Mouse (Mus musculus): ENCODE measurements around the gene Slc13a1. TPM values are rescaled to one million over a fixed set of nuclear protein-coding genes. Genes with fewer than 3 reads are reported as not detected.

Gene Slc13a1
- total and polyA plus RNA-seq, 3 experiments, result 0.33 TPM; not detected in 2

DNA sequence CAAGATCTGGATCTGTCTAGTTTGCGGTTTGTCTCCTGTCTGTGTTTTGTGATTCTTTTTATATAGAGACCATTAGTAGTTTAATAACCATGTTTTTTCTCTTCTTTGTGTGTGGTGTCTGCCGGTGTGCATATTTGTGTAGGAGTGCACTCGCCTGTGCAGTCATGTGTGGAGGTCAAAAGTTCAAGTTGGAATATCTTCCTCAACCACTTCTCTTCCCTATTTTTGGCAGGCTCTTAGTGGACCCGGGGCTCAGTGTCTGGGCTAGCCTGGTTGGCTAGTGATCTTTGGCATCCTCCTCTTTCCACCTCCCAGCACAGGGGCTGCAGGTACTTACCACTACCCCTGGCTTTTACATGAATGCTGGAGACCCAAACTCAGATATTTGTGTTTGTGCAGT, 13.0 kb downstream of the Slc13a1 start:
- TF ChIP-seq CTCF (IDR thresholded peaks at IDR 0.05; ENCODE audit: low read depth, low read length) (no peak), TAL1 (conservative IDR thresholded peaks at IDR 0.05; ENCODE audit: low read depth, low read length) (no peak), GATA2 (IDR thresholded peaks at IDR 0.05; ENCODE audit: borderline replicate concordance, low read depth, low read length) (no peak), POLR2AphosphoS5 (IDR thresholded peaks at IDR 0.05; ENCODE audit: insufficient replicate concordance, low read depth, low read length) (no peak), GATA1 (IDR thresholded peaks at IDR 0.05; ENCODE audit: borderline replicate concordance, low read length) (no peak)
- ATAC-seq (ENCODE audit: extremely low read depth, insufficient number of reproducible peaks, low FRiP score, poor library complexity, severe bottlenecking), result no peak
- Histone ChIP-seq H3K27me3 (ENCODE audit: insufficient read depth, low read length) (no peaks in the 10 kb centered on the region), H3K9me3 (replicated peaks) (no peaks in the 10 kb centered on the region), H3K36me3 (replicated peaks) (no peaks in the 10 kb centered on the region), H3K4me3 (ENCODE audit: low read depth, low read length) (no peak overlapping the region), H3K4me1 (ENCODE audit: insufficient read depth, low read depth, low read length) (no peaks in the 10 kb centered on the region)
- DNase-seq (ENCODE audit: low spot score), result no peak

DNA sequence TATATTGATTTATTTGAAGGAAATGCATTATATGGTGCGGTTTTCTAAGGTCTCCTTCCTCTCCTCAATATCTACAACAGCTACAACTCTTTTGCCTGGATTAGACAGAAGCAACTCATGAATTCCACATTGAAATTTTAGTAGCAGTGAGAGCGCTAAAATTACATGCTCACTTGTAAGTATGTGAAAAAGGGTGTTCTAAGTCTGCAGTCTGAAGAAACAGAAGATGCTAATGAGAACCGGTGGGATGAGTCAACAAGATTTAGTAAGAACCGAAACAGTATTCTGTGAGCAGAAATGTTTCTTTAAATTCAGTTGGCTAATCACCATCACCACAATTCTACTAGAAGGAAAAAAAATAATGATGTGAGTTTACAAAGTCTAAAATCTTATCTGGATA, 34.9 kb downstream of the Slc13a1 start:
- no peak for ATAC-seq (ENCODE audit: extremely low read depth, insufficient number of reproducible peaks, low FRiP score, poor library complexity, severe bottlenecking)
- Histone ChIP-seq H3K36me3 (replicated peaks) (no peaks in the 10 kb centered on the region), H3K9me3 (replicated peaks) (no peaks in the 10 kb centered on the region), H3K4me1 (ENCODE audit: insufficient read depth, low read depth, low read length) (no peaks in the 10 kb centered on the region), H3K4me3 (ENCODE audit: low read depth, low read length) (no peak overlapping the region), H3K27me3 (ENCODE audit: insufficient read depth, low read length) (no peaks in the 10 kb centered on the region)
- TF ChIP-seq POLR2AphosphoS5 (IDR thresholded peaks at IDR 0.05; ENCODE audit: insufficient replicate concordance, low read depth, low read length) (no peak), TAL1 (conservative IDR thresholded peaks at IDR 0.05; ENCODE audit: low read depth, low read length) (no peak), GATA1 (IDR thresholded peaks at IDR 0.05; ENCODE audit: borderline replicate concordance, low read length) (no peak), GATA2 (IDR thresholded peaks at IDR 0.05; ENCODE audit: borderline replicate concordance, low read depth, low read length) (no peak), CTCF (IDR thresholded peaks at IDR 0.05; ENCODE audit: low read depth, low read length) (no peak)
- DNase-seq (ENCODE audit: low spot score), result no peak

DNA sequence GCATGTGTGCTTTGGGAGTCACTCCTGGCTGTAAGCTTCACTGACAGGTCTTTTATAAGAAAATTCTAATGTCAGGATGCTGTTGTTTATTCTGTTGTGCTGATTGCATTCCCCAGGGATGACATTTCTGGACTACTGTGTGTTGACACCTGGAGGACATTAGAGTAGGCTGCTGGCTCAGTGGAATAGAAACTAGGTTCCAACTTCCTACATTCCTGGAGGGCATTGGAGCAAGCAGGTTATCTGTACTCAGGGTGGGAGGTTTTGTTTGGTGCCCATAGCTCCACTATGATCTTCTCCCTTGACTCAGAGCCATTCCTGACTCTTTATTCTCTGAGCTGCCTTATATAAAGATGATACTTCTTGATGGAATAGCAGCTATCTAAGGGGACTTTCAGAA, 45.3 kb downstream of the Slc13a1 start:
- no peaks in the 10 kb centered on the region for H3K27me3 ChIP-seq (ENCODE audit: insufficient read depth, low read length)
- no peaks in the 10 kb centered on the region for H3K36me3 ChIP-seq (replicated peaks)
- TF ChIP-seq GATA1 (IDR thresholded peaks at IDR 0.05; ENCODE audit: borderline replicate concordance, low read length) (no peak), TAL1 (conservative IDR thresholded peaks at IDR 0.05; ENCODE audit: low read depth, low read length) (no peak), POLR2AphosphoS5 (IDR thresholded peaks at IDR 0.05; ENCODE audit: insufficient replicate concordance, low read depth, low read length) (no peak), CTCF (IDR thresholded peaks at IDR 0.05; ENCODE audit: low read depth, low read length) (no peak), GATA2 (IDR thresholded peaks at IDR 0.05; ENCODE audit: borderline replicate concordance, low read depth, low read length) (no peak)
- DNase-seq (ENCODE audit: low spot score), result no peak
- H3K9me3 ChIP-seq (replicated peaks), result no peaks in the 10 kb centered on the region
- no peak for ATAC-seq (ENCODE audit: extremely low read depth, insufficient number of reproducible peaks, low FRiP score, poor library complexity, severe bottlenecking)
- no peak overlapping the region for H3K4me3 ChIP-seq (ENCODE audit: low read depth, low read length)
- H3K4me1 ChIP-seq (ENCODE audit: insufficient read depth, low read depth, low read length), result no peaks in the 10 kb centered on the region

DNA sequence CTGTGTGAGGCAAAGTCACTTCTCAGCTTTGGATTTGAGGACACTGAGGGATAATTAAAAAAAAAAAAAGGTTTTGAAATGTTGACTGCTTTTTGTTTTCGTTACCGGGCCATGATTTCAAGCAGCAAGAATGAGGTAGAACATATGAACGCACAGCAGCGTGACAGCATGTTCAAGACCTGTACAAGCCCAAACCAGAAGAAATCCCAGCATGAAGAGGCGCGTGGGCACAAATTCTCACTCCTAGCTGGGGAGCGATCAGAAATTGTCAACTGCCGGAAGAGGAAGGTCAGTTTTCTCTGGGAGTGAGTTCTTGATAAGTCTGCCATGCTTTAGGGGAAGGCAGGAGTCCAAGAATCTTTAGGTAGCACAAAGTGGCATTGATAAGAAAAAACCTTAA, 56.3 kb downstream of the Slc13a1 start:
- TF ChIP-seq CTCF (IDR thresholded peaks at IDR 0.05; ENCODE audit: low read depth, low read length) (no peak), GATA1 (IDR thresholded peaks at IDR 0.05; ENCODE audit: borderline replicate concordance, low read length) (no peak), GATA2 (IDR thresholded peaks at IDR 0.05; ENCODE audit: borderline replicate concordance, low read depth, low read length) (no peak), TAL1 (conservative IDR thresholded peaks at IDR 0.05; ENCODE audit: low read depth, low read length) (no peak), POLR2AphosphoS5 (IDR thresholded peaks at IDR 0.05; ENCODE audit: insufficient replicate concordance, low read depth, low read length) (no peak)
- DNase-seq (ENCODE audit: low spot score), result no peak
- Histone ChIP-seq H3K9me3 (replicated peaks) (no peaks in the 10 kb centered on the region), H3K36me3 (replicated peaks) (no peaks in the 10 kb centered on the region), H3K27me3 (ENCODE audit: insufficient read depth, low read length) (no peaks in the 10 kb centered on the region), H3K4me3 (ENCODE audit: low read depth, low read length) (no peak overlapping the region), H3K4me1 (ENCODE audit: insufficient read depth, low read depth, low read length) (no peaks in the 10 kb centered on the region)
- ATAC-seq (ENCODE audit: extremely low read depth, insufficient number of reproducible peaks, low FRiP score, poor library complexity, severe bottlenecking), result no peak

DNA sequence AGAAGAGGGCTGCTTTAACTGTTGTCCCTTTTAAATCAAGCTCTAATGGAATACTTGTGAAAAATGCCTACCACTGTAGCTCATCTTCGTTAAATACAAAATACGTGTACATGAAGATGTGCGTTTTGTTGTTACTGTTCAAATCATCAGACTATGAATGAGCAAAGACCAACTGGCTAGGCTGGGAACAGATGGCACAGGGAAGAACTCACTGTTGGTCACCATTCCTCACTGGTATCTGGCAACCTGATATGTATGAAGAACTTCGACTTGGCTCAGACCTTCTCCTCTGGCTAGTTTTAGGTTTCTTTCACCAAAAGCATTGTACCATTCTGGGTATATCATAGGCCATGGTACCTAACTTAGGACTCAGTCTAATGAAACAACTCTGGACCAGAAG, 59.4 kb downstream of the Slc13a1 start:
- no peak for ATAC-seq (ENCODE audit: extremely low read depth, insufficient number of reproducible peaks, low FRiP score, poor library complexity, severe bottlenecking)
- Histone ChIP-seq H3K4me3 (ENCODE audit: low read depth, low read length) (no peak overlapping the region), H3K36me3 (replicated peaks) (no peaks in the 10 kb centered on the region), H3K4me1 (ENCODE audit: insufficient read depth, low read depth, low read length) (no peaks in the 10 kb centered on the region), H3K9me3 (replicated peaks) (no peaks in the 10 kb centered on the region), H3K27me3 (ENCODE audit: insufficient read depth, low read length) (no peaks in the 10 kb centered on the region)
- no peak for DNase-seq (ENCODE audit: low spot score)
- TF ChIP-seq TAL1 (conservative IDR thresholded peaks at IDR 0.05; ENCODE audit: low read depth, low read length), result no peak
- no peak for TF ChIP-seq GATA2 (IDR thresholded peaks at IDR 0.05; ENCODE audit: borderline replicate concordance, low read depth, low read length)
- TF ChIP-seq CTCF (IDR thresholded peaks at IDR 0.05; ENCODE audit: low read depth, low read length), result no peak
- no peak for TF ChIP-seq POLR2AphosphoS5 (IDR thresholded peaks at IDR 0.05; ENCODE audit: insufficient replicate concordance, low read depth, low read length)
- no peak for TF ChIP-seq GATA1 (IDR thresholded peaks at IDR 0.05; ENCODE audit: borderline replicate concordance, low read length)

DNA sequence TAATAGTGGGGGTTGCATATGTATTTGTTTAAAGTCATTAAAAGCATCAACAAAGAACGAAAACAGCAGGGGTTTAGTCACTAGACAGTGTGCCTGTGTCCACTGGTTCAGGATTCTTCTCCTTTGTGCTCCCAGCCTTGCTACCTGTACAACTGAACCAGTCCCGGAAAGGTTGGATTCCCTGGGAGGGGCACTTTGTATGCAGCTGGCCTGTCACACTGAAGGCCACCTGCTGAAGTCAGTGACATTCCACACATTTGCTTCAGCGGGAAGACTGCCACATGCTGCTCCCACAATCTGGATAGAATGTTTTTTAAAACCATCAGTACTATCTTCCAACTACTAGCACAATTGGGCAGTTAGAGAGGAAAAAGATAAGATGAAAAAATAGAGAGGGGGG, 61.7 kb downstream of the Slc13a1 start:
- Histone ChIP-seq H3K4me3 (ENCODE audit: low read depth, low read length) (no peak overlapping the region), H3K4me1 (ENCODE audit: insufficient read depth, low read depth, low read length) (no peaks in the 10 kb centered on the region), H3K9me3 (replicated peaks) (no peaks in the 10 kb centered on the region), H3K27me3 (ENCODE audit: insufficient read depth, low read length) (no peaks in the 10 kb centered on the region), H3K36me3 (replicated peaks) (no peaks in the 10 kb centered on the region)
- DNase-seq (ENCODE audit: low spot score), result no peak
- TF ChIP-seq TAL1 (conservative IDR thresholded peaks at IDR 0.05; ENCODE audit: low read depth, low read length) (no peak), GATA1 (IDR thresholded peaks at IDR 0.05; ENCODE audit: borderline replicate concordance, low read length) (no peak), CTCF (IDR thresholded peaks at IDR 0.05; ENCODE audit: low read depth, low read length) (no peak), POLR2AphosphoS5 (IDR thresholded peaks at IDR 0.05; ENCODE audit: insufficient replicate concordance, low read depth, low read length) (no peak), GATA2 (IDR thresholded peaks at IDR 0.05; ENCODE audit: borderline replicate concordance, low read depth, low read length) (no peak)
- ATAC-seq (ENCODE audit: extremely low read depth, insufficient number of reproducible peaks, low FRiP score, poor library complexity, severe bottlenecking), result no peak

Measured in G1E (cell line).